Mouse (Mus musculus) granulocyte monocyte progenitor cell, adult 5-6 weeks (primary cell): ENCODE results near the gene Igf1r. TPM values are rescaled to one million over a fixed set of nuclear protein-coding genes. Genes with fewer than 3 reads are reported as not detected.

Source experiments
- ATAC-seq: replicated peaks from 2 replicates; pipeline ENCODE4 v1.8.0; 2016; ENCODE audit warnings: mild to moderate bottlenecking, moderate TSS enrichment, inconsistent platforms; ENCODE audit not compliant: poor library complexity, severe bottlenecking
- total RNA-seq, 2 experiments: library from RNA; stranded (forward) in 1 of 2; stranded (reverse) in 1 of 2; fragments of 200-712, 200-1000 nt in 1 of 2; fragments of >200 nt in 1 of 2; fragmentation: Nextera tagmentation in 1 of 2; gene quantifications; 2 replicates each; pipeline ENCODE4 v1.2.3; 2014 to 2017

The Igf1r gene
- total RNA-seq, 2 experiments from 2014 or later = 29.4 to 59.7 TPM

DNA sequence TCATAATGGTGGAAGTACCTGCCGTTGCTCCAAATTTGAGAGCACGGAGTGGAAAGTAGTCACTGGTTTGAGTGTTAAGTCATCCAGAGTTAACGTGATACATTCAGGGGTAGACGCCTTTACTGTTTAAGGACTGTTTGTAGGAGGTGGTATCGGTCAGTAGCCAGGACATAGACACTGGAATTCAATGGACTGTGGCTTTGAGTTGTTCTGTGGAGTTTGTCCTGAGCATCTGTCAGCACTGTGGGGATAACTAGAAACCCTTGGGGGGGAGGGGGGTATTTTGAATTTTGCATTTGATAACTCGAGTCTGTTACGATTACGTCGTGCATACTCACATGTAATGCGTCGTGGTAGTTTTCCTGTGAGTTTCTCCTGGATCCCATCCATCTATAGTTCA is 119.1 kb downstream of the Igf1r start:
- ATAC-seq = no peak

DNA sequence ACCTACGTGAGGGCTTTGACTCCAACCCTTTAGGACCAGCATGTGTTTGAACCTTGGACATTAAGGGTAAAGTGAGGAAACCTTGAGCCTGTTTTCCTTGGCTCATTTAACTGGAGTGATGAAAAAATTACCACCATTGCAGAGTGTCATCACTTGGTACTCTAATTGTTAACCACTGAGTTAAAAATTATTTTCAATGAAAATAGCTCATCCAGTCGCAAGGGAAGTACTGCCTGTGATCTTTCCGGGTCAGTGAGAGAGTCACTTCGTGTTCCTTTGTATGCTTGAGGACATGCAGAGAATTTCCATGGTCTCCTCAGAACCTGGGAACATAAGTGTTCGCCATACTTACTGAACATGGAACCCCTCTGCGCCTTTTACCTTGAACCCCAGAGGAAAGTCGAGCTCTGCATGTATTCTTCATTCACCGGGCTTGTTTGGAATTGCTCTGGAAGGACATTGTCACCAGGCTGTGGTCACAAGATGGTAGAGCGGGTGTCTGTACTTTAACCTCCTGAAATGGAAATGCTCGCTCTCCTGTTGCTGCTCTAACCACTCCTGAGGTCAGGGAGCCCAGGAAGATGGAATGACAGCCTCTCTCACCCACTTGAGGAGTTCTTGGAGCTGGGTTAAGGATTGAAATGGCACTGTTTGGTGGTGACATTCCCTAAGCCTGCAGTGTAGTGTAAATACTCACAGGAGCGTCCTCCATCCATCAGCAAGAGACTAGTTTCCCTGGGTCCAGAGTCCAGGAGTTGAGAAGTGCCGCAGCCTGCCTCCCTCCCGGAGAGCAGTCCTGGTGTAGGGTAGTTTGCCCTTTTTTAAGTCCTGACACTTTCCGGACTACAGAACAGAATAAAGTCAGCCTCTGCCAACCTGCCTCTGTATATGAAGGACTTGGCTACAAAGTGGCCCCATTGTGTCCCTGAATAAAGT is 120.2 kb downstream of the Igf1r start:
- no peak for ATAC-seq

DNA sequence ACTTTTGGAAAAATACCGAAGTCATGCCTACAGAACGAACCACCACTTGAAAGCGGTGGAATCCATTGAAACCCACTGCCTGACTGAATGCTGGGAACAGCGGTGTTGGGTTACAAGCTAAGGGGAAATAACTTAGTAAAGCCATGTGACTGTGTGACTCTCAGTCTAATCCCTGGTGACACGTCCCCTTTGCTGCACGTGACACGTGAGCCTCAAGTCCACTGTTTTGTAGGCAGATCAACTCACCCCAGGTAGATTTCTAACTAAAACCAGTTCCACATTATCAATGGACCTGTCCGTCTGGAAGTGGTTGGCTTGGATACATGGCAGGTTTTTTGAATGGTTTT is 120.8 kb downstream of the Igf1r start:
- ATAC-seq = peak; percentile 43; the same call in 1 of the 2 replicates

DNA sequence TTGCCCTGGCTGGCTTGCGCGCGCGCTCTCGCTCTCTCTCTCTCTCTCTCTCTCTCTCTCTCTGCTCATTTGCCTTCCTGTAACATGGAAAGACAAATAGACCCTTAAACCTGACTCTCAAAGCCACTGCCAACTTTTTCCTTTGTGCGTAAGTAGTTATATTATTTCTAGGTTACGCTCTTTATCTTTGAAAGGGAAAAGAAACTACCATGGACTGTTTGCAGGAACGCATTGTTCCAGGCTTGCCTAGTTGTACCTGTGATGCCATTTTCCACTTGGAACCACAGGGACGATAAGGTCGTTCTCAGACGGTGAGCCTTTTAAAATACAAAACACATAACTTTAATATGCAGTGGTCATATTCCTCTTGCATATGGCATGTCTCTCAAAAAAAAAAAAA is 122.1 kb downstream of the Igf1r start:
- no peak for ATAC-seq

DNA sequence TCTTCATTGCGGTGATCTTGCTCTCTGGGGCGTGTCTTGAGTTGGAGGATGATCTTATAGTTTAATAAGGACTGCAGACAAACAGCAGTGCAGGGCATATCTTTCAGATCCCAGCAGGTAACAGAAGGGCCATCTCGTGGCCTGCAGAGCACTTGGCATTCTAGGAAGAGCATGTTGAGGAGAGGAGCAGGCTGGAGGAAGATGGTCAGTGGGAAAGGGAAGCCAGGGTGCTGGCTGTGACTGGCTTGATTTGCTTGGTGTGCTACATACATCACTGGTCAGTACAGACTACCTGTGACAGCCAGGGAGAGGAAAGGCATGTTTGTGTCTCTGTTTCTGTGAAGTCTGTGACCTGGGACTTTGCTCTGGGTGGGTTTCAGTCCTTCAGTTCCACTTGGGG is 122.8 kb downstream of the Igf1r start:
- ATAC-seq = no peak

DNA sequence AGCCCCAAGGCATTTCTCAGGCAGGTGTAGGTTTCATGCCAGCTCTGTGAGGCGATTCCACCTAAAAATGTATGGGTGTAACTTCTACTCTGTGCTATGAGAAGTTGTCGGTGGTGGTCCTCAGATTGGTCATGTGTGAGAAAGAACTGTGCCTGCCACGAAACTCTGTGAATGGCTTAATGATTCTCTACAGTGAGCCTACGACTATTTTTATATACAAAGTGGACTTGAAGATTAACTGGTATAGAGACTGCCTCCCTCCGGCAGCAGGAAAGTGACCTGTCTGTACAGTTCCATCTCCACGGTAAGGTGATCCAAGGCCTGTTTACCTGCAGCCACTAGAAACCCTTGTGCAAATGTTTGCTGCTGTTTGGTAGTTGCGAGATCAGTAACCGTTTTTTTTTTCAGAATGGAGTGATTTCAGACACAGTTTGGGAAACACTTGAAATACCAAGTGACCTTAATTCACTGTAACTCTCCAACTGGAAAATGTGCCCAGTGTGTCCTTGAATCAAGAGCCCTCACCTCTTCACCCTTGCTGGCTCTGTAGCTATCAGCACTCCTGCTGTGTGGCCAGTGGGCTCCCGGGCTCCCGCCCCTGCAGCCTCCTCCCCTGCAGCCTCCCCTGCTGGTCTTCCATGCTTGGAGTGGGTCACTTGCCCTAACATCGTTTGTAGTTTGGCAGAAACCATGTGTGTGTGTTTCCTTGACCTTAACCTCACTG is 127.7 kb downstream of the Igf1r start:
- no peak for ATAC-seq

DNA sequence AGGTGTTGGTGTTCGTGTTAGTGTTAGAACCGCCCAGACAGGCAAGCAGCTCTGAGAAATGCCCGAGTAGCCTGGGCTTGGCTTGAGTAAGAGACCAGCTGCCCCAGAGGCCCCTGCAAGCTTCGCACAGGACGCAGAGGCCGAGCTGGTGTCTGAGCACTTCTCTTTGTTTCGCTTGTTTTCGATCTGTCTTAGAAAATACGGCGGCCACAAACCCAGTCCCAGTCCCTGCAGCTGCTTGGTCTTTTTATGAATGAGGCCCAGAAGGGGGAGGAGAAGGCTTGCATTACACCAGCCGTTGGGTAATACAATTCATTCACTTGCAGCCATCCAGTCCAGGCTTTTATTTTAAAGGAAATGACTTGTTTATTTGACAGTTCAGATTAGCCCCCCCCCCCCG is 132.7 kb downstream of the Igf1r start:
- peak; percentile 74 for ATAC-seq

DNA sequence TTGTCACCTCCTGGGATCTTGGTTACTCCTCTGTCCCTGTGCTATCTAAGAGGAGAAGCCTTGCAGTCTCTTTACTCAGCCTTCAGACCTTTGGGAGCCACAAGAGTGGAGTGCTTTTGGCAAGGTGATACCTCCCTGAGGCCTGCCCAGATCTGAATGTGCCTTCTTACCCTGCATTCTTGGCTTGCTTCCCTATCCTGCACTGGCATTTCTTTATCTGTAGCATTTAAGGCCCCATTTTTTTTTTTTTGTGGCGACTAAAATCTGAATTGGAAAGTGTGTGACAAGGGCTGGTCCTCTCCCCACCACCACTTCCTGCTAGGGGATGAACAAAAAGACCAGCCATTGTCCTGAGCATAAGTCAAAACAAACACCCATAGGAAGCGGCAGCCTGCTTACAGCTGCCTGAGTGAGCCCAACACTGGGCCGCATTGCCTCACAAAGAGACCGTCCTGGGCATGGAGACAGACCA is 133.3 kb downstream of the Igf1r start:
- ATAC-seq = peak; percentile 16; the same call in 1 of the 2 replicates

DNA sequence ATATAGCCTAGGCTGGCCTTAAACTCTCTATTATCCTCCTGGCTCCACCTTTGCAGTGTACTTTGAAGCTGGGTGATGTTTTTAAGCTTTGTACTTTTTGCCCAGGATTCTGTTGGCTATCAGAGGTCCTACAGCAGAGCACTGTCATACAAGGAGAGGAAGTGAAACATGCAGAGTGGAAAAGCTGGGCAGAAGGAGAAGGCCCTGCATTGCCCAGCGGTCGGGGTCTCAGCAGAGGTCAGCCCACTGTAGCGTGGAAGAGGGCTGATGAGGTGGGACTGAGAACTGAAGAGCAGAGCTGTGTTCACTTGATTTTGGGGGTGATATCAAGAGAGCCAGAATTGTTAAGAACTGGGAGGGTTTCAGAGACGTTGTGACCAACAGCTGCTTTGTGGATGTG is 134.9 kb downstream of the Igf1r start:
- ATAC-seq = peak; percentile 72

DNA sequence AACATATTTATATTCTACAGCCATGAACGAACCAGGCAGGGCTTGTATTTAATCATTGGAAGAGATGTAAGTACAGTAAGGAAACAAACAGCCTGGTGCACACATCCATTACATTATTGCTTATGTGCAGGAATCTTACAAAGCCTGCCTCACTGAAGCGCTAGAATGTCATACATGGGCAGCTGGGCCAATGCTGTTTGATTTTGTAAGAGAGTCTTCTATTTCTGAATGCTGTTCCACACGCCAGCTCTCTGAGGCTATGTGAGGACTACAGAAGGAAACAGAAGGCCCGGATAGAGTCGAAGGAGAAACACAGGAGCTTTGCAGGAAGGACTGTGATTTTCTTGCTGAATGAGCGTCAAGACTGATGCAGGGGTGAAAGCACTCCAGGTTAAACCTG is 136.2 kb downstream of the Igf1r start:
- ATAC-seq = no peak

DNA sequence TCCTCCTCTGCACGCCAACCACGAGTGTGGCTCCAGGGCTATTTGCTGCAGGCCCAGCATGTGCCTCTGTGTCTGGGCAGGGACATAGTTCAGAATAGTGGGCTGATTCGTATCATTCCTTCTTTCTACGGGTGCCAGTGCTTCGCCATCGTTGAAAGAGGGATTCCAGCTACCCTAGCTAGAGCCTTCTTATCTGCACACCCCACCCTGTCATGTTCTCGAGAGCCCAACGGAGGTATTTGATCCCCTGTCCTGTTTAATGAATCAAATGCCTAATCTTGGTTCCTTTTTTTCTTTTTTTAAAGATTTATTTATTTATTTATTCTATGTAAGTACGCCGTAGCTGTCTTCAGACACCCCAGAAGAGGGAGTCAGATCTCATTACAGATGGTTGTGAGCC is 137.1 kb downstream of the Igf1r start:
- no peak for ATAC-seq

DNA sequence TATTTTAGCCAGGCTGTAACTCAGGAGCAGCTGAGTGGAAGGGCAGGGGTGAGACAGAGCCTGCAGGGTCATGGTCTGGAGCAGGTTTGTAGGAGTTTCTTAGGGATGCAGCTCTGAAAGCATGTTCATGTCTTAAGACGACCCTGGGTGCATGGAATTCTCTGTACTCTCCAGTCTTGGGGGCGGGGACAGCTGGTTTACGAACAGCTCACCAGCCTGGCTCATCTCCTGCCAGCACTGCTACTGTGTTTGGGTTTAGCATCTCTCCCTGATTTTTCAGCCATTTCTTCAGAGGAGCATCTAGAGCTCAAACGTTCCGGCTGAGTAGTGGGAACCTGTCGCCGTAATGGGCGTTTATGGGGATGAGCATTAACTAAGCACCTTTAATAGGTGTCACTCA is 137.9 kb downstream of the Igf1r start:
- no peak for ATAC-seq

DNA sequence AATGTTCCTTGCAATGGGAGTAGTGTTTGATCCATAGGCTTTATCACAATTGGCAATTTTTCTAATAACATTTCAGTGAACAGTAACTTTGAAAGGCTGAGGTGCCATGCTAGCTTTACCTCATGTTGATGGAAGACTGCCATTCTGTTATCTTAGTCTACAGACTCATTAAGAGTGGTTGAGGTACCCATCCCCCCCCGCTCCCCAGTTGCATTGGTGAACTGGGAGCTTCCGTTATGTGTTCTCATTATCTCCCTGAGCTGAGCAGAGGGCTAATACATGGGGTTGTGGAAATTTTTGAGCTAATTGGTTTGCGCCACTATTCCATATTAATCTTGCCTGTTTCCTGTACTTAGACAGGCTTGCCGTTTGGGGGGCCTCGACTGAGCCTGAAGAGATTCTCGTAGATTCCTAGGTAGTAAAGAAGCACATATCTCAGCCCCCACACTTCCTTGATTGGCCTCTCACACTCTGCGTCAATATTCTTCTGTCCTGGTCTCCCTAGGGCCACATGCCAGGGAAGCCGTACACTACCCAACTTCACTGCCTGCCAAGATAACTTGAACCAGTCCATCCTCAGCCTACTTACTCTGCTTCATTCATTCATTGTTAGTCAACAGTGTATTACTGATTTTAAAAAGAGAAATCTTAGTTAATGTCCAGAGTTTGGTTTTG is 139.8 kb downstream of the Igf1r start:
- ATAC-seq = no peak

DNA sequence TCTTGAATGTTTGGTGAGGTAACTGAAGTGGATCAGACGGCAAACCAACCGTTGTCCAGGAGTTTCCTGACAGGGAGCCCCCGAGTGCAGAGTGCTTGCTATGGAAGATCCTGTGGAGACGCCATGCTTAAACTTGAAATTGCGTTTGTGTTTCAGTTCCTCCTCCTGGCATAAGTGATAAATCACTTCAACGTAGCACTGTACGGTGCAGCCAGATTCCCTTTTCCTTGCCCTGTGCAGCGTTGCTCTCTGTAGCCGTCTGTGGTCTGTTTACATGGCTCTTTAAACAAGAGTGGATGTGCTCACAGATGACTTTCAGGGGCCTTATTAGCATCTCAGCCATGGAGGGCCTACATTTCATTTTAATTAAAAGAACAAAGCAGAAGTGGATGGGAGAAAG is 141.2 kb downstream of the Igf1r start:
- ATAC-seq = peak; percentile 80

DNA sequence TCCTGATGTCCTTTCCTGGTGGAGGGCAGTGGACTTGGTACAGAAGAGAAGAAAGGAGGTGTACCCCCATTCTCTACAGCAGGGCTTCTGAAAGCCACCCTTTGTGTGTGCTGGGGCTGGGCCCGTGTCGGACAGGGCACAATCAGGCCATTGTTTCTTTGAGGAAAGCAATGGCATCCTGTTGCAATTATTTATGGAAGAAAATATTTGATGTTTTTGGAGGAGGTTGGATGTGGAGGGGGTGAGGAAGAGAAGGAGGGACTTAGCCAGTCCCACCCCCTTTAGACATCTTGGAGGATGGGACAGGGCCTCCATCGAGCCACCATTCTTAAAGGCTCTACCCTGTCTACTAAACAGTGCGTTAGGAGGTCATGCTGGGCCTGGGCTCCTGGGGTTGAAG is 142.9 kb downstream of the Igf1r start:
- no peak for ATAC-seq

DNA sequence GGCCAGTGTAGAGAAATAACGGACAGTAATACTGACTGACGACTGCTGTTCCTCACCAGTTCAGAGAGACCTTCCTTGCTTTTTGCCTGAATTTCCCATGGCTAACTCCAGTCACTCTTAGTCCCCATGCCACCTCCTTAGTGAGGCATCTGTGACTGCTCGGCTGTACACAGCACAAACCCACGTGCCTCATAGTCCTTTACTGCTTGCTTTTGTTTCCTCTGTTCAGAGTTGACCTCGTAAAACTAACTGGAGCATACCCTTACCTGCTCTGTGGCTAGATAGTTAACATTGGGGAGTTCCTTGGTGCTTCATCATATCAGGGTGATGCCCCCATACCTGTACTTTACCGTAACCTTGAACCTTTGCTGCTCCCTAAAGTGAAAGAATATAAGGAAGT is 143.8 kb downstream of the Igf1r start:
- no peak for ATAC-seq

DNA sequence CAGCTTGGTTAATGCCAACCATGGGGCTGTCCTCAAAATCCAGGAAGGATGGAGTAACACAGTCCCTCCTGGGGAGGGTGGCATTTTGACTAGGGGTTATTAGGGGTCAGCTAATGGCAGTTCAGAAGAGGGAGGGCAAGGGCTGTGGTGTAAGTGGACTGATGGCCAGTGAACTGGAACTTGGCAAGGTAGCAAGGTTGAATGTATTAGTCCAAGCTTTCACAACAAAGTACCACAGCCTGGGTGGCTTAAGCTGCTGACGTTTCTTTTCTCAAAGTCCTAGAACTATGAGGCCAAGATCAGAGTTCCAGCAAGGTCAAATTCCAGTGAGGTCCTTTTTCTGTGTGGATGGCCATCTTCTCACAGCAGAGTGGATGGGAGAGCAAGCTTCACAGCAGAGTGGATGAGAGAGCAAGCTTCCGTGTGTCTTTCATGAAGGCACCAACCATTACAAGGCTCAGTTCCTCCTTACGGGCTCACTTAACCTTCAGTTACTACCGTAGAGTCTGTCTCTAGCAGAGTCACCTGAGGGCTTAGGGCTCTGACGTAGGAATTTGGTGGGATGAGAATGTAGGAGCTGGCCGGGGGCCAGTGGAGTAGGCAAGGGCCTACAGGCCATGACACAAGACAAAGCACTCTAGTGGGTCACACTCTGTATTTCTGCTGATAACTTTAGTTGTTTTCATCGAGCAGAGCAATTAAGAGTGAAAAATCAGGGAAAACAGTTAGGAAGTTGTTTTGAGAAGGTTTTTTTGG is 144.6 kb downstream of the Igf1r start:
- no peak for ATAC-seq

DNA sequence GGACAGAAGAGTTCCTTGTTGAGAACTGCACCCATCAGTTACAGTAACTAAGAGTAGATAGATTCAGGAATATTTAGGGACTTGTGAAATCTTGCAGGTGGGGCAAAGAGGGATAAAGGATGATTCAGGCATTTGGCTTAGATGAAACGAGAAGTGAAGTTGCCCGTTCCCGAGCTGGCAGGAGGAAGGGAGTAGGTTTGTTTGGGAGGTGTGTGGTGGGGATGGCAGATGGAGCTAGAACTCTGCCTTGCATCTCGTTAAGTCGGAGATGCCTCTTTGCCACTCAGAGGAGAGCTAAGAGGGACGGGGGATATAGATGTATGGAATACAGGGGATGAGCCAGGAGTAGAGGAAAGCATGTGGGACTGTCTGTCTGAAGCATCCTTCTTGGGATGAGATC is 145.5 kb downstream of the Igf1r start:
- no peak for ATAC-seq

DNA sequence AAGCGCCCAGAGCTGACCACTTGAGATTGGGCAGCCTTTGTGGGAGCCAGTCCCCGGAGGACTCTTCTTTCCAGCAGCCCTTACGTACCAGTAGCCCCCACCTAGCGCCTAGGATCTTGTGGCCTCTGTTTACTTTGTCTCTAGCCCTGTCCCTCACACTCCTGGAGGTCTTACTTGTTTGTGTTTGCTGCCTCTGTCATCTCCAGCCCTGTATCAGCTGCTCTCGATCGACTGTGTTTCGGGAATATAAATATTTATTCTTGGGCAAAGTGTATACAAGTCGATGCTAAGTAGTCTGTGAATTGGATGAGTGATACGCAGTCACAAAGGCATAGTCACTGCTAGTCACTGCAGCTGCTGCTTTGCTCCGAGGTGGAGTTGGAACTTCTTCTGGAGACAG is 147.8 kb downstream of the Igf1r start:
- no peak for ATAC-seq

DNA sequence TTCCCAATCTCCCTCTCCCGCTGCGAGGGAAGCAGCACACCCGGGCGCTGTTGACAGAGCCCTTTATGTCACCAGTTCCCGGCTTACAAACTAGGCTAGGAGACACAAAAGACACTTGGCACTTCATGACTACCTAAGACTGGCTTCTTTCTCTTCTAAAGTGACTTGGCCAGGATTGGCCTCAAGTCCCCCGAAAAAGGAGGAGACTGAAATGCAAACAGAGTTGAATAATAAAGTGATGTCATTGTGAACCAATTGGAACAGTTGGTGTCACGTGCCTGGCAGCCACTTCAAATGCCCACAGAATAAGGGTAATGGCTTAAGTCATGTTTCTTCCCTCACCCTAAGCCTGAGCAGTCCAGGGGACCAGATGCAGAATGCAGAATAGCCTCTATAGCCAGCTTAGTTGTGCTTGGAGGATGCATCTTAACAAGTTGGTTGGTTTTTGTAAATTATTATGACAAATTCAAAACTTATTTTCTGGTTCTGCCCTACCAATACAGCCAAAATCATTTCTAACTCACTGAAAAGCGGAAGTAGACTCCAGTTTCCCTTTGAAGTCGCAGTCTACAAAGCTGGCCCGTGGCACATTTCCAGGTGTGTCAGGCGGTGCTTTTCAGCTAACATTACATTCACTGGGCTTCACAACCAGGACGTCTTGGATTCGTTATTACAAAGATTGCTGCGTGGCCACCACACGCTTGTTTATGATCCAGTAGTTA is 150.0 kb downstream of the Igf1r start:
- ATAC-seq = peak; percentile 67
